Mouse (Mus musculus): ENCODE data around the gene Scamp2.

The Scamp2 gene

GRCm38 (mm10) chr9:57629118-57629874 is 68.6 kb downstream of the Scamp2 start:
- peak; percentile 35 to 73 for DNase-seq

GRCm38 (mm10) chr9:57633481-57634024 is 72.8 kb downstream of the Scamp2 start:
- no peak for DNase-seq

GRCm38 (mm10) chr9:57637272-57637671 is 76.5 kb downstream of the Scamp2 start:
- no peak for DNase-seq

- DNase-seq: peak; percentile 57 to 72
Observed at GRCm38 (mm10) chr9:57637741-57638322, 77.1 kb downstream of the Scamp2 start.

Measured in kidney, adult 8-10 months (tissue).